Mouse (Mus musculus): ENCODE measurements around the gene Fgfr4.

DNA sequence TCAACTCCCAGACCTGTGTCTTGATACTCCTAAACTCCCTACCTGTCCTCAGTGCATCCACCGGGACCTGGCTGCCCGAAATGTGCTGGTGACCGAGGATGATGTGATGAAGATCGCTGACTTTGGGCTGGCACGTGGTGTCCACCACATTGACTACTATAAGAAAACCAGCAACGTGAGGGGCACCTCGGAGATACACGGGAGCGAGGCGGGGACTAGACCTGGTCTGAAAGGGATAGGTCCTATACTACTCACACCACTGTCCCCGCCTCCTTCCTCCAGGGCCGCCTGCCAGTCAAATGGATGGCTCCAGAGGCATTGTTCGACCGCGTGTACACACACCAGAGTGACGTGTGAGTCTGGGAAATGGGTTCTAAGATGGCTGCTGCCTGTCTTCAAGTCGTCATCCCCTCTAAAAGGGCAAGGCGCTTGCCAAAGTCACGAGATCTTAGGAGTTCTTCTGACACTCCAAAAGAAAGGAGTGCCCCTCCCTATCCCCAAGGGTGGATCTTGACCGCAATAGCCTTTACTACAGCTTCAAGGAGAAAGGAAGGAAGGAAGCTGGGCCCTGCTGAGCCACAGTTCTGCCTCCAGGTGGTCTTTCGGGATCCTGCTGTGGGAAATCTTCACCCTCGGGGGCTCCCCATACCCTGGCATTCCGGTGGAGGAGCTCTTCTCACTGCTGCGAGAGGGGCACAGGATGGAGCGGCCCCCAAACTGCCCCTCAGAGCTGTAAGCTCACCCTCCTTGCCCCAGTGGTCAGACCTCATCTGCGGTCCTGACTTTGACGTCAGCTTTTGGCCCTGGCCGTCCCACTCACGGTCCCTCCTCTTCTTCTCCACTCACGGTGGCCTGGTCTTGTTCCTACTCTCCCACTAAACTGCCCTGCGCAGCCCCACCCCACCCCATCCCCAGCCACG, 14.6 kb downstream of the Fgfr4 start:
- TF ChIP-seq HCFC1 (IDR thresholded peaks at IDR 0.05; ENCODE audit: borderline replicate concordance, insufficient read depth, low read length) (no peak), MAFK (IDR thresholded peaks at IDR 0.05; ENCODE audit: insufficient read depth, low read depth, low read length) (no peak)

Measured in ES-E14 (cell line).